Mouse (Mus musculus): Measurements from ENCODE around the gene Ccdc80.
A peak's percentile ranks its signal among the peaks of the same experiment; 100 is the strongest.

Gene Ccdc80

GRCm38 (mm10) chr16:45117200-45117599, 24.0 kb downstream of the Ccdc80 start:
- no peak for DNase-seq (ENCODE audit: low spot score)

- DNase-seq (ENCODE audit: low spot score): no peak
These were observed 25.6 kb downstream of the Ccdc80 start for GRCm38 (mm10) chr16:45118760-45119159.

GRCm38 (mm10) chr16:45120844-45121425, 27.7 kb downstream of the Ccdc80 start:
- DNase-seq (ENCODE audit: low spot score): peak; percentile 40

GRCm38 (mm10) chr16:45122571-45122970, 29.4 kb downstream of the Ccdc80 start:
- no peak for DNase-seq (ENCODE audit: low spot score)

- no peak for DNase-seq (ENCODE audit: low spot score)
These were observed 31.3 kb downstream of the Ccdc80 start for GRCm38 (mm10) chr16:45124230-45125203.

GRCm38 (mm10) chr16:45127936-45128710, 34.9 kb downstream of the Ccdc80 start:
- DNase-seq (ENCODE audit: low spot score): no peak

- no peak for DNase-seq (ENCODE audit: low spot score)
These were observed 48.5 kb downstream of the Ccdc80 start for GRCm38 (mm10) chr16:45141711-45142110.

GRCm38 (mm10) chr16:45142565-45142964, 49.4 kb downstream of the Ccdc80 start:
- DNase-seq (ENCODE audit: low spot score): no peak

GRCm38 (mm10) chr16:45145119-45145518, 51.9 kb downstream of the Ccdc80 start:
- DNase-seq (ENCODE audit: low spot score): no peak

GRCm38 (mm10) chr16:45148488-45149082, 55.4 kb downstream of the Ccdc80 start:
- no peak for DNase-seq (ENCODE audit: low spot score)

GRCm38 (mm10) chr16:45154741-45155250, 61.6 kb downstream of the Ccdc80 start:
- no peak for DNase-seq (ENCODE audit: low spot score)

- peak; percentile 65 for DNase-seq (ENCODE audit: low spot score)
These were observed 64.9 kb downstream of the Ccdc80 start for GRCm38 (mm10) chr16:45158136-45158521.

GRCm38 (mm10) chr16:45158522-45159388, 65.6 kb downstream of the Ccdc80 start, which contains the start of the genes Slc35a5 and Atg3:
Gene Slc35a5 (minus strand): TSS chr16:45158706.
Gene Atg3 (plus strand): TSS chr16:45158785.
- peak; percentile 96 for DNase-seq (ENCODE audit: low spot score)

GRCm38 (mm10) chr16:45159389-45159716, 66.2 kb downstream of the Ccdc80 start:
- no peak for DNase-seq (ENCODE audit: low spot score)
